Mouse (Mus musculus) midbrain, embryonic 15.5 days (tissue): ENCODE measurements around the gene Thada. TPM values are rescaled to one million over a fixed set of nuclear protein-coding genes. Genes with fewer than 3 reads are reported as not detected.

Source experiments
- ATAC-seq: fragments of 200-750 bp; cut with Nextera tagmentation; replicated peaks from 2 replicates; pipeline ENCODE4 v1.8.0; 2017; ENCODE audit warnings: moderate TSS enrichment
- H3K27ac ChIP-seq: fragments of 300-500 bp; sonication (generic); 2 replicates; pipeline ENCODE4 v1.5.1; 2015; ENCODE audit warnings: mild to moderate bottlenecking, inconsistent platforms
- H3K27me3 ChIP-seq: fragments of 300-500 bp; sonication (generic); replicated peaks from 2 replicates; pipeline ENCODE4 v1.6.1; 2015; ENCODE audit warnings: inconsistent platforms
- H3K36me3 ChIP-seq: fragments of 300-500 bp; sonication (generic); replicated peaks from 2 replicates; pipeline ENCODE4 v1.6.1; 2015; ENCODE audit warnings: inconsistent platforms
- H3K4me1 ChIP-seq: fragments of 300-500 bp; sonication (generic); 2 replicates; pipeline ENCODE4 v1.6.1; 2015; ENCODE audit warnings: inconsistent platforms
- H3K4me2 ChIP-seq: fragments of 300-500 bp; sonication (generic); 2 replicates; pipeline ENCODE4 v1.6.1; 2015; ENCODE audit warnings: inconsistent platforms, mild to moderate bottlenecking, moderate library complexity
- H3K4me3 ChIP-seq: fragments of 300-500 bp; sonication (generic); 2 replicates; pipeline ENCODE4 v1.5.1; 2015; ENCODE audit warnings: mild to moderate bottlenecking, inconsistent platforms
- H3K9ac ChIP-seq: fragments of 300-500 bp; sonication (generic); 2 replicates; pipeline ENCODE4 v1.6.1; 2015; ENCODE audit warnings: mild to moderate bottlenecking, inconsistent platforms
- H3K9me3 ChIP-seq: fragments of 300-500 bp; sonication (generic); 2 replicates; pipeline ENCODE4 v1.6.1; 2016; ENCODE audit warnings: inconsistent platforms
- WGBS: fragments of 180-500 bp; shearing (Covaris S2); methylation state at CpG from one replicate; pipeline ENCODE4 v1.1.7; 2015; ENCODE audit warnings: mixed read lengths; 5-methylcytosine and 5-hydroxymethylcytosine counted together
- polyA plus RNA-seq: library from polyadenylated mRNA; unstranded; fragments of >200 nt; fragmentation: Nextera tagmentation; extraction: Ambion mirVana; gene quantifications from 2 replicates; pipeline ENCODE4 v1.2.1, GENCODE M21; 2015

The Thada gene
- polyA plus RNA-seq, 1 experiment from 2014 or later, result 8.1 TPM

GRCm38 (mm10) chr17:84180715-84181501 is 285.1 kb downstream of the Thada start:
- Histone ChIP-seq H3K4me3 (no peak overlapping the region), H3K4me2 (no peak overlapping the region), H3K9ac (no peak overlapping the region), H3K36me3 (no peaks in the 10 kb centered on the region), H3K4me1 (peaks cover 8% of the 10 kb centered on the region), H3K27me3 (0 out of 2 replicates have a peak, but pooled peaks cover 8% of the 10 kb centered on the region), H3K27ac (no peak overlapping the region), H3K9me3 (no peaks in the 10 kb centered on the region)
- WGBS, result 50% methylated on average over 11 of the region's 11 CpGs
- ATAC-seq, result no peak

- ATAC-seq, result no peak
- H3K4me3 ChIP-seq, result no peak overlapping the region
- no peak overlapping the region for H3K27ac ChIP-seq
- H3K27me3 ChIP-seq, result 0 out of 2 replicates have a peak, but pooled peaks cover 6% of the 10 kb centered on the region
- no peaks in the 10 kb centered on the region for H3K36me3 ChIP-seq
- H3K4me2 ChIP-seq, result no peak overlapping the region
- WGBS, result 90% methylated on average over 4 of the region's 4 CpGs
- H3K9me3 ChIP-seq, result no peaks in the 10 kb centered on the region
- H3K4me1 ChIP-seq, result peaks cover 3% of the 10 kb centered on the region; the same call in 1 of the 2 replicates
- no peak overlapping the region for H3K9ac ChIP-seq
These were observed 286.0 kb downstream of the Thada start for GRCm38 (mm10) chr17:84179973-84180365.

- no peak overlapping the region for H3K4me3 ChIP-seq
- no peak for ATAC-seq
These were observed 286.7 kb downstream of the Thada start for GRCm38 (mm10) chr17:84179026-84179972.

GRCm38 (mm10) chr17:84177481-84177880 is 288.5 kb downstream of the Thada start:
- 30% methylated on average over 8 of the region's 8 CpGs for WGBS
- Histone ChIP-seq H3K4me2 (no peak overlapping the region), H3K27me3 (no peaks in the 10 kb centered on the region), H3K36me3 (no peaks in the 10 kb centered on the region), H3K9ac (no peak overlapping the region), H3K4me1 (no peaks in the 10 kb centered on the region), H3K27ac (no peak overlapping the region), H3K9me3 (no peaks in the 10 kb centered on the region), H3K4me3 (no peak overlapping the region)
- ATAC-seq, result no peak

More at GRCm38 (mm10) chr17:84179026-84179972, 286.7 kb downstream of the Thada start:
- Histone ChIP-seq H3K4me2 (no peak overlapping the region), H3K9me3 (no peaks in the 10 kb centered on the region), H3K36me3 (no peaks in the 10 kb centered on the region), H3K4me1 (peaks cover 3% of the 10 kb centered on the region; the same call in 1 of the 2 replicates), H3K27me3 (0 out of 2 replicates have a peak, but pooled peaks cover 4% of the 10 kb centered on the region), H3K27ac (no peak overlapping the region), H3K9ac (no peak overlapping the region)
- 90% methylated on average over 17 of the region's 17 CpGs for WGBS

GRCm38 (mm10) chr17:84176446-84176845 is 289.6 kb downstream of the Thada start:
- WGBS, result 90% methylated on average over 7 of the region's 7 CpGs
- H3K9me3 ChIP-seq, result no peaks in the 10 kb centered on the region
- no peaks in the 10 kb centered on the region for H3K4me1 ChIP-seq

GRCm38 (mm10) chr17:84175196-84175595 is 290.8 kb downstream of the Thada start:
- WGBS, result 98% methylated on average over 17 of the region's 17 CpGs
- no peak for ATAC-seq

More at GRCm38 (mm10) chr17:84176446-84176845, 289.6 kb downstream of the Thada start:
- no peaks in the 10 kb centered on the region for H3K36me3 ChIP-seq
- ATAC-seq, result no peak
- H3K4me2 ChIP-seq, result no peak overlapping the region
- H3K9ac ChIP-seq, result no peak overlapping the region
- H3K27me3 ChIP-seq, result no peaks in the 10 kb centered on the region
- H3K27ac ChIP-seq, result no peak overlapping the region
- H3K4me3 ChIP-seq, result no peak overlapping the region

GRCm38 (mm10) chr17:84167377-84167776 is 298.6 kb downstream of the Thada start:
- H3K9me3 ChIP-seq, result no peaks in the 10 kb centered on the region
- H3K4me1 ChIP-seq, result no peaks in the 10 kb centered on the region
- no peak overlapping the region for H3K4me3 ChIP-seq
- H3K36me3 ChIP-seq, result no peaks in the 10 kb centered on the region
- H3K27ac ChIP-seq, result no peak overlapping the region
- H3K4me2 ChIP-seq, result no peak overlapping the region
- no peaks in the 10 kb centered on the region for H3K27me3 ChIP-seq
- no peak overlapping the region for H3K9ac ChIP-seq
- whole genome bisulfite sequencing, result 91% methylated on average over 4 of the region's 4 CpGs
- ATAC-seq, result no peak

More at GRCm38 (mm10) chr17:84175196-84175595, 290.8 kb downstream of the Thada start:
- Histone ChIP-seq H3K36me3 (no peaks in the 10 kb centered on the region), H3K9me3 (no peaks in the 10 kb centered on the region), H3K27ac (no peak overlapping the region), H3K27me3 (no peaks in the 10 kb centered on the region), H3K4me2 (no peak overlapping the region), H3K4me1 (no peaks in the 10 kb centered on the region), H3K4me3 (no peak overlapping the region), H3K9ac (no peak overlapping the region)

- H3K27me3 ChIP-seq, result no peaks in the 10 kb centered on the region
- no peak overlapping the region for H3K4me3 ChIP-seq
- 88% methylated on average over 9 of the region's 9 CpGs for WGBS
- ATAC-seq, result no peak
- no peaks in the 10 kb centered on the region for H3K36me3 ChIP-seq
- H3K27ac ChIP-seq, result no peak overlapping the region
- H3K9ac ChIP-seq, result no peak overlapping the region
- H3K4me1 ChIP-seq, result no peaks in the 10 kb centered on the region
- no peak overlapping the region for H3K4me2 ChIP-seq
- H3K9me3 ChIP-seq, result no peaks in the 10 kb centered on the region
These were observed 299.7 kb downstream of the Thada start for GRCm38 (mm10) chr17:84166135-84166860.

GRCm38 (mm10) chr17:84165735-84166134 is 300.3 kb downstream of the Thada start:
- no peak overlapping the region for H3K4me3 ChIP-seq
- no peak for ATAC-seq
- 86% methylated on average over 3 of the region's 3 CpGs for WGBS
- no peaks in the 10 kb centered on the region for H3K36me3 ChIP-seq
- H3K27me3 ChIP-seq, result no peaks in the 10 kb centered on the region
- no peaks in the 10 kb centered on the region for H3K4me1 ChIP-seq
- H3K9ac ChIP-seq, result no peak overlapping the region
- no peaks in the 10 kb centered on the region for H3K9me3 ChIP-seq
- H3K27ac ChIP-seq, result no peak overlapping the region
- no peak overlapping the region for H3K4me2 ChIP-seq

GRCm38 (mm10) chr17:84164146-84164545 is 301.9 kb downstream of the Thada start:
- H3K4me2 ChIP-seq, result no peak overlapping the region
- H3K27ac ChIP-seq, result no peak overlapping the region
- WGBS, result 81% methylated on average over 8 of the region's 8 CpGs
- no peaks in the 10 kb centered on the region for H3K9me3 ChIP-seq
- ATAC-seq, result no peak
- H3K4me1 ChIP-seq, result no peaks in the 10 kb centered on the region
- H3K27me3 ChIP-seq, result no peaks in the 10 kb centered on the region
- H3K36me3 ChIP-seq, result no peaks in the 10 kb centered on the region
- H3K4me3 ChIP-seq, result no peak overlapping the region
- H3K9ac ChIP-seq, result no peak overlapping the region

- Histone ChIP-seq H3K9me3 (no peaks in the 10 kb centered on the region), H3K36me3 (no peaks in the 10 kb centered on the region), H3K4me1 (no peaks in the 10 kb centered on the region), H3K27ac (no peak overlapping the region), H3K4me2 (no peak overlapping the region), H3K9ac (no peak overlapping the region), H3K4me3 (no peak overlapping the region), H3K27me3 (no peaks in the 10 kb centered on the region)
- ATAC-seq, result no peak
- WGBS, result 79% methylated on average over 12 of the region's 12 CpGs
These were observed 302.8 kb downstream of the Thada start for GRCm38 (mm10) chr17:84163066-84163785.
